Mouse (Mus musculus) embryonic facial prominence, embryonic 11.5 days (tissue): ENCODE results near the gene Hnrnpa0. TPM values are rescaled to one million over a fixed set of nuclear protein-coding genes. Genes with fewer than 3 reads are reported as not detected.
A peak's percentile ranks its signal among the peaks of the same experiment; 100 is the strongest.

Experiments
- ATAC-seq: fragments of 200-750 bp; cut with Nextera tagmentation; replicated peaks from 2 replicates; pipeline ENCODE4 v1.8.0; 2017; ENCODE audit warnings: low read depth; ENCODE audit not compliant: insufficient number of reproducible peaks, low FRiP score, low TSS enrichment
- DNase-seq: peaks from one replicate; pipeline ENCODE4 v3.0.0-alpha.2; 2015; ENCODE audit warnings: low spot score
- H3K27ac ChIP-seq: fragments of 300-500 bp; sonication (generic); replicated peaks from 2 replicates; pipeline ENCODE4 v1.5.1; 2014; ENCODE audit warnings: mild to moderate bottlenecking, low read depth, low read length, control low read depth
- H3K27me3 ChIP-seq: fragments of 300-500 bp; sonication (generic); 2 replicates; pipeline ENCODE4 v1.6.1; 2014; ENCODE audit warnings: mild to moderate bottlenecking, low read length, moderate library complexity, mixed read lengths; ENCODE audit not compliant: control insufficient read depth, insufficient read depth
- H3K36me3 ChIP-seq: fragments of 300-500 bp; sonication (generic); replicated peaks from 2 replicates; pipeline ENCODE4 v1.6.1; 2014; ENCODE audit warnings: low read depth, mild to moderate bottlenecking, low read length, moderate library complexity, mixed read lengths; ENCODE audit not compliant: control insufficient read depth, insufficient read depth
- H3K4me1 ChIP-seq: fragments of 300-500 bp; sonication (generic); 2 replicates; pipeline ENCODE4 v1.6.1; 2014; ENCODE audit warnings: low read length, mixed read lengths; ENCODE audit not compliant: control insufficient read depth, insufficient read depth
- H3K4me2 ChIP-seq: fragments of 300-500 bp; sonication (generic); 2 replicates; pipeline ENCODE4 v1.6.1; 2014; ENCODE audit warnings: low read depth, mild to moderate bottlenecking, control low read depth, low read length, moderate library complexity
- H3K4me3 ChIP-seq: fragments of 300-500 bp; sonication (generic); 2 replicates; pipeline ENCODE4 v1.5.1; 2014; ENCODE audit warnings: low read depth, low read length, control low read depth
- H3K9ac ChIP-seq: fragments of 300-500 bp; sonication (generic); replicated peaks from 2 replicates; pipeline ENCODE4 v1.6.1; 2014; ENCODE audit warnings: mild to moderate bottlenecking, control low read depth, low read length
- H3K9me3 ChIP-seq: fragments of 300-500 bp; sonication (generic); replicated peaks from 2 replicates; pipeline ENCODE4 v1.6.1; 2016; ENCODE audit warnings: mild to moderate bottlenecking, low read length, inconsistent platforms, mixed read lengths; ENCODE audit not compliant: control insufficient read depth
- WGBS: fragments of 180-500 bp; shearing (Covaris S2); extraction: QIAGEN DNeasy Blood & Tissue Kit; methylation state at CpG from one replicate; pipeline ENCODE4 v1.1.7; 2014; 5-methylcytosine and 5-hydroxymethylcytosine counted together
- polyA plus RNA-seq: library from polyadenylated mRNA; unstranded; fragments of >200 nt; fragmentation: Nextera tagmentation; extraction: Ambion mirVana; gene quantifications from 2 replicates; pipeline ENCODE4 v1.2.1, GENCODE M21; 2014

The Hnrnpa0 gene
- 49.7 and 61.2 TPM in 2 replicates for polyA plus RNA-seq

DNA sequence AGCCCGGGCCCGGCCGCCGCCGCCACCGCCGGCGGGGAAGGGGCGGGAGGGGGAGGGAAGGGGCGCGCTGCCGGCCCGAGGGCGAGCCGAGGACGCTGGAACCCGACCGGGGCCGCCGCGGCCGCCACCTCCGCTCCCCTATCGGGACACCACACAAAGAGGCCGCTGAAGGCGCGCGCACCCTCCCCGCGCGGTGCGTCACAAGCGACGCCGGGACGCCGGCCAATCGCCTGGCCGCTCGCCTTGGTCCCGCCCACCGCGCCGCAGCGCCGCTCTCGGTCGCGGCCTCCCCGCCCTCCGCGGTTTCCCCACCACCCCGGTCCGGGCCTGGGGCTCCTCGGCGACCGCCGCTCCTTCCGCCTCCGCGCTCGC lies at the start of gene Hnrnpa0:
Hnrnpa0 (minus strand) TSS at position 161 of the 372 bp plus-strand sequence.
- Histone ChIP-seq H3K36me3 (no peaks in the 10 kb centered on the region), H3K4me1 (no peaks in the 10 kb centered on the region), H3K27me3 (no peaks in the 10 kb centered on the region), H3K9ac (peak within 1 kb of the TSS; percentile 100), H3K4me3 (peak within 1 kb of the TSS; percentile 99), H3K4me2 (peak within 1 kb of the TSS; percentile 75), H3K27ac (peak within 1 kb of the TSS; percentile 98), H3K9me3 (no peaks in the 10 kb centered on the region)
- 0% methylated on average over 26 of the region's 62 CpGs for WGBS
- ATAC-seq = peak; percentile 91
- peak; percentile 97 for DNase-seq

DNA sequence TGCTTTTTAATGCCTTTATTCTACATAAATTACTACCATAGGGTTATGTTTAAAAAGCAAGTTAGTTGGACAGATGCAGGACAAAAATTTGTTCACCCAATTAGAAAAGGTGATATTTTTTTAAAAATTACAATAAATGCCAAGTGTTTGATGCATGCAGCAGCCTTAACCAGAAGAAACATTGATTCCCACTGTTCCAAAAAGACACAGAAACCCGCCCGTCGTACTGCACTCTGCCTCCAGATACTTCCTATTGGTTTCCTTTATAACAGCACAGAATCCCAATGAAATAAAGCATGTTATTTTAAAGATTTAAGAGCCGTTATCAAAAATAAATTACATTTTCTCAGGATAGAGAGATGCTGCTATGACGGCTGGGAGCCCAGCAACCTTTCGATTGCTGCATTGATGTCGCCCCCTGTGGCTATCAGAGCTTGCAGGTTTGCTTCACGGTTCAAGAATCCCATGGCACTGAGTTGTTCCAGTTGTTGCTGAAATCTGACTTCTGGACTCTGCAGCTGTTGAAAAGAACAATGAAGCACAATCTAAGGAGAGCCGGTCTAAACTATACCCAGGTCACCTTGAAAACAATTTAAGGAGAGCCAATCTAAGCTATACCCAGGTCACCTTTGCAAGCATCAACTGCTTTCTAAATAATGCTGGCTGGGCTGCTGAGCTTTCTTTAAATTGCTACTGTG lies 49.3 kb upstream of the Hnrnpa0 start:
- Histone ChIP-seq H3K9ac (no peak overlapping the region), H3K9me3 (no peaks in the 10 kb centered on the region), H3K4me3 (no peak overlapping the region), H3K36me3 (peaks cover 3% of the 10 kb centered on the region), H3K4me1 (no peaks in the 10 kb centered on the region), H3K27ac (no peak overlapping the region), H3K27me3 (no peaks in the 10 kb centered on the region), H3K4me2 (no peak overlapping the region)
- ATAC-seq (no peak), DNase-seq (no peak)
- 92% methylated on average over 9 of the region's 9 CpGs for WGBS

DNA sequence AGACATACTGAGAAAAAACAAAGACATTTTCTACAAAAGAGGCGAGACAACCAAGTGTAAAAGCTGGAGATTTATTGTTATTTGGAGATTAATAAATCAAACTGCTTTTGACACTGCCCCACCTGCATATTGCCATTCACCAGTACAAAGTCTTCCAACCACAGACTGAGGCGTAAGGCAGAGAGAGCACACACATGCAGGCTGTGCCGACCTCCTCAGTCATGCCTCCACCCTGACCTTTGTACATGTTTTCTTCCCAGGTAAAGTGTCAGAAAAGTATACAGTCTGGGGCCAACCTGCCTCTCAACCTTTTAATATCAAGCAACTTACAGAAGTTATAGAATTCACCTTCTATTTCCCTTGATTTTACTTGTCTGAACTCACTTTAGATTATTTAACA lies 47.7 kb upstream of the Hnrnpa0 start:
- Histone ChIP-seq H3K9ac (no peak overlapping the region), H3K9me3 (no peaks in the 10 kb centered on the region), H3K4me3 (no peak overlapping the region), H3K36me3 (peaks cover 3% of the 10 kb centered on the region), H3K27me3 (no peaks in the 10 kb centered on the region), H3K4me1 (no peaks in the 10 kb centered on the region), H3K4me2 (no peak overlapping the region), H3K27ac (no peak overlapping the region)
- WGBS = 89% methylated on average over 3 of the region's 3 CpGs
- ATAC-seq (no peak), DNase-seq (no peak)

DNA sequence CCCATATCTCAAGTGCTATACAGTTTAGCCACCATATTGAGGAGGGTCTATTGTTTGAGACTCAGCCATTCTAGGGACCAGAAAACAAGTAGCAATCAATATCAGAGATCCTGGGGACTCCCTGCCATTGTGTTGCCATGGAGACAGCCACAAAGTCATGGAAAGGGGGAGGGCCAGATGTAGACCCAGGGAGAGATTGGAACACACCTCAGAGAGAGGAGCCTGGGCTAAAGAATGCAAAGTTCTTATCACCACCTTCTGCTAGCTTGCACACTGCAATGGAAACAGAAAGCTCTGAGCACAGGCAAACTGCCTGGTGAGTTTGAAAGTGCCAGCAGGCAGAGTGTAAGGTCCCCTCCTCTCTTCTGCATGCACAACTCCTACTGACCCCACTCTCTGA lies 39.8 kb upstream of the Hnrnpa0 start:
- no peaks in the 10 kb centered on the region; the same call in 1 of the 2 replicates for H3K36me3 ChIP-seq
- no peak for ATAC-seq
- no peak for DNase-seq

GRCm38 (mm10) chr13:58163343-58163742 lies 35.0 kb upstream of the Hnrnpa0 start:
- H3K4me1 ChIP-seq = no peaks in the 10 kb centered on the region
- H3K9ac ChIP-seq = no peak overlapping the region
- no peaks in the 10 kb centered on the region for H3K9me3 ChIP-seq
- no peak for ATAC-seq
- H3K4me3 ChIP-seq = no peak overlapping the region
- WGBS = 96% methylated on average over 12 of the region's 12 CpGs
- peaks cover 5% of the 10 kb centered on the region; the same call in 1 of the 2 replicates for H3K36me3 ChIP-seq
- no peak for DNase-seq
- H3K4me2 ChIP-seq = no peak overlapping the region
- H3K27me3 ChIP-seq = no peaks in the 10 kb centered on the region
- no peak overlapping the region for H3K27ac ChIP-seq

More for the DNA sequence above, 39.8 kb upstream of the Hnrnpa0 start:
- no peaks in the 10 kb centered on the region for H3K4me1 ChIP-seq
- no peak overlapping the region for H3K4me3 ChIP-seq
- no peak overlapping the region for H3K4me2 ChIP-seq
- H3K9me3 ChIP-seq = no peaks in the 10 kb centered on the region
- H3K9ac ChIP-seq = no peak overlapping the region
- no peak overlapping the region for H3K27ac ChIP-seq
- H3K27me3 ChIP-seq = no peaks in the 10 kb centered on the region

- no peaks in the 10 kb centered on the region for H3K4me1 ChIP-seq
- no peak for ATAC-seq
- no peak overlapping the region for H3K4me2 ChIP-seq
- no peak overlapping the region for H3K9ac ChIP-seq
- WGBS = 95% methylated on average over 15 of the region's 15 CpGs
- no peaks in the 10 kb centered on the region for H3K9me3 ChIP-seq
- H3K4me3 ChIP-seq = no peak overlapping the region
- peaks cover 5% of the 10 kb centered on the region; the same call in 1 of the 2 replicates for H3K36me3 ChIP-seq
- no peaks in the 10 kb centered on the region for H3K27me3 ChIP-seq
- DNase-seq = no peak
- no peak overlapping the region for H3K27ac ChIP-seq
Measured at GRCm38 (mm10) chr13:58160761-58161160, 32.4 kb upstream of the Hnrnpa0 start.

DNA sequence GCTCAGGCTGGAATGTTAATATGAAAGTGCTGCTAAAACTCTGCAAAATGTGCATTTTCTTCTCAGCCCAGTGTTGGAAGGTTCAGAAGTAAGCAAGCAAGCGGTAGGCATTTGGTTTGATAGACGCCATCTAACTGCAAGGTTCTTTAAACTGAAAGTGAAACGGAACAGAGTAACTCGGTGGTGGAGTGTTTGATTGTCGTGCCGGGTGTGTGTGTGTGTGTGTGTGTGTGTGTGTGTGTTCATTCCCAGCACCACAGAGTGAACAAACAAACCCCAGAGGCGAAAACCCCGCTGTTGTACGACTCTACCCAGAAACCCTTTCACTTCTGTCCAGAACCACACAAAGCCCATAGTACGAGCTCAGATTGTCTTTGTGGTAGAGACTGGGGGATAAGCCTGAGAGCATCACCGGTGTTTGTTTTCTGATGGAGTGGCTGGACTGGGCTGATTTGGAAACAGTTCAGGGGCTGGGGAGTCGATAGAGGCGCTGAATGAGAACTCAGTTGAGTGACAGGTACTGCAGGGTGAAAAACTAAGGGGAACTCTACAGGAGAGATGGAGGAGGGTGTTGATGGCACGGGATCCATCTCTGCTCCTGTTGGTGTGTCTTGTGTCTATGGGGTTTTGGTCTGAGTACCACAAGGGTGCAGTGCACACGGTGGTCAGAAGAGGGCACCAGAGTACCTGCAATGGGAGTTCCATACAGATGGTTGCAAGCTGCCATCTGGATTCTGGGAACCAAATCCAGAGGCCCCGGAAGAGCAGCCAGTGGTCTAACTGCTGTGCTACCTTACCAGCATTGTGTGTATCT lies 29.9 kb upstream of the Hnrnpa0 start:
- peaks cover 5% of the 10 kb centered on the region; the same call in 1 of the 2 replicates for H3K36me3 ChIP-seq
- no peak overlapping the region for H3K27ac ChIP-seq
- peak overlapping the region; percentile 68 for H3K4me3 ChIP-seq
- peak overlapping the region; percentile 79 for H3K4me2 ChIP-seq
- WGBS = 12% methylated on average over 16 of the region's 16 CpGs
- DNase-seq (peak; percentile 93), ATAC-seq (peak; percentile 58; the same call in 1 of the 2 replicates)
- no peaks in the 10 kb centered on the region for H3K27me3 ChIP-seq
- peak overlapping the region; percentile 67 for H3K9ac ChIP-seq
- no peaks in the 10 kb centered on the region for H3K4me1 ChIP-seq
- H3K9me3 ChIP-seq = no peaks in the 10 kb centered on the region
